Mouse (Mus musculus): ENCODE results near the gene Wbp1l. TPM values are rescaled to one million over a fixed set of nuclear protein-coding genes. Genes with fewer than 3 reads are reported as not detected.
"Not testable (repeated sequence)": the region's sequence is repeated elsewhere in the genome, so short reads cannot be mapped to it uniquely, and the experiment has no call there.

The Wbp1l gene
- polyA plus RNA-seq, 1 experiment from 2014 or later: 30.1 TPM

DNA sequence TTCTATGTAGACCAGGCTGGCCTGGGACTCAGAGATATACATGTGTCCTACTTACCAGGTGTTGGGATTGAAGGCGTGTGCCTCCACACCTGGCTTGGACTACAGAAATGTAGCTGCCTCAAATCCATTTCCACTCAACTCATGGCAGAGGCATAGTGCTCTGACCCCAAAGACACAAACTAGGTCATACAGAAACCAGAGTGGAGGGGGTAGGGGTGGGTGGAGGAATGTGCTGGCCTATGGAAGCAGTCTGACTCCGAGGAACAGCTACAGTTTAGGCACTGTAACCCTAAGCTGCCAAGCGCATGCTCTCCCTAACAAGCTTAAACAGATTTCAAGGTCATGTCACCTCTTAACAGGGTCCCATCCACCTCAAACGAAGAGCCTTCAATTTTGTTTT, 35.3 kb upstream of the Wbp1l start:
- no peaks in the 10 kb centered on the region; the same call in 1 of the 2 replicates for H3K36me3 ChIP-seq (replicated peaks; ENCODE audit: control insufficient read depth, insufficient read depth, low read depth, low read length)
- H3K27me3 ChIP-seq (ENCODE audit: control insufficient read depth, insufficient read depth, low read length): no peaks in the 10 kb centered on the region
- H3K9ac ChIP-seq (replicated peaks; ENCODE audit: low read length): no peak overlapping the region
- no peak overlapping the region for H3K4me3 ChIP-seq (ENCODE audit: low read depth, low read length)
- no peak overlapping the region for H3K27ac ChIP-seq (replicated peaks; ENCODE audit: low read depth, low read length)
- no peaks in the 10 kb centered on the region for H3K4me1 ChIP-seq (ENCODE audit: control insufficient read depth, insufficient read depth, low read length)
- no peak overlapping the region for H3K4me2 ChIP-seq (ENCODE audit: low read depth, low read length)
- DNase-seq (ENCODE audit: low spot score) (no peak), ATAC-seq (replicated peaks; ENCODE audit: insufficient number of reproducible peaks, low FRiP score, low TSS enrichment, low read depth) (no peak; the same call in 1 of the 2 replicates)
- 81% methylated on average over 4 of the region's 4 CpGs for WGBS
- no peaks in the 10 kb centered on the region for H3K9me3 ChIP-seq (replicated peaks; ENCODE audit: control insufficient read depth, low read length)

DNA sequence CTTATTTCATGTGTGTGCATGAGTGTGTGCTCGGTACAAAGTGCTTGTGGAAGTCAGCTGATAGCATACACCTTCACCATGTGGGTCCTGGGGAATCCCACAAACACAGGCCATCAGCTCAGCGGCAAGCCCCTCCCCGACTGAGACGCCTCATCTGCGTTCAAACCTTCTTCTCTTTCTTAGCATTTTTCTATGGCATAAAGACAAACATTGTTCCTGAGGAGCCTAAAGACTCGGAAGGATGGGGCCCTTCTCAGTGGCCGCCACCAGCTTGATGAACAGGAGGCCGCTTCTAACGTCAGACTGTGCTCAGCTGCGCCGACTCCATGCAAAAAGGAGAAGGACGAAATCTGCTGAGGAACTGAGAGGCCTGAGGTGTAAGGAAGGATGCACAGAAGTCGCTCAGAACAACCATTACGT, 34.8 kb upstream of the Wbp1l start:
- Histone ChIP-seq H3K36me3 (replicated peaks; ENCODE audit: control insufficient read depth, insufficient read depth, low read depth, low read length) (no peaks in the 10 kb centered on the region; the same call in 1 of the 2 replicates), H3K4me3 (ENCODE audit: low read depth, low read length) (no peak overlapping the region), H3K9ac (replicated peaks; ENCODE audit: low read length) (no peak overlapping the region), H3K4me1 (ENCODE audit: control insufficient read depth, insufficient read depth, low read length) (no peaks in the 10 kb centered on the region), H3K27me3 (ENCODE audit: control insufficient read depth, insufficient read depth, low read length) (no peaks in the 10 kb centered on the region), H3K27ac (replicated peaks; ENCODE audit: low read depth, low read length) (no peak overlapping the region), H3K4me2 (ENCODE audit: low read depth, low read length) (no peak overlapping the region), H3K9me3 (replicated peaks; ENCODE audit: control insufficient read depth, low read length) (no peaks in the 10 kb centered on the region)
- DNase-seq (ENCODE audit: low spot score) (no peak), ATAC-seq (replicated peaks; ENCODE audit: insufficient number of reproducible peaks, low FRiP score, low TSS enrichment, low read depth) (no peak)
- 79% methylated on average over 14 of the region's 14 CpGs for WGBS

DNA sequence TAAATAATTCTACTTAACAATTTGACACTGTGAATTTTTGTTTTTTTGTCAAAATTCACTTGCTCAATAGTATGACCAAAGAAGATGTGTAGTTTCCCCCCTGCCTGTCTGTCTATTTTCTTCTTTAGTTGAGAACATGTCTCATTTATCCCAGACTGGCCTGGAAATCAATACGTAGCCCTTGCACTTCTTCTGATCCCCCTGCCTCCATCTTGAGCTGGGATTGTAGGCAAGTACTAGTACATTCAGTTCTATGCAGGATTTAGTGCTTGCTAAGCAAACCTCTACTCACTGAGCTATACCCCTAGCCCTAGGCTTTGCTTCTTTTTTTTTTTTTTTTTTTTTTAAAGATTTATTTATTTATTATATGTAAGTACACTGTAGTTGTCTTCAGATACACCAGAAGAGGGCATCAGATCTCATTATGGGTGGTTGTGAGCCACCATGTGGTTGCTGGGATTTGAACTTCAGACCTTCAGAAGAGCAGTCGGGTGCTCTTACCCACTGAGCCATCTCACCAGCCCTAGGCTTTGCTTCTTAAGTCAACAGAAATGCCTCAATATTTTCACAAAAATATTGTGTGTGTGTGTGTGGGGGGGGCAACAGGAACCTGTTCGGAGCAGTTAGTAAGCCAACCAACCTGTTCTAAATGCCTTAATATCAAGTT, 27.5 kb upstream of the Wbp1l start:
- not testable (repeated sequence) for H3K4me1 ChIP-seq (ENCODE audit: control insufficient read depth, insufficient read depth, low read length); H3K27ac ChIP-seq (replicated peaks; ENCODE audit: low read depth, low read length); H3K9me3 ChIP-seq (replicated peaks; ENCODE audit: control insufficient read depth, low read length); H3K36me3 ChIP-seq (replicated peaks; ENCODE audit: control insufficient read depth, insufficient read depth, low read depth, low read length); DNase-seq (ENCODE audit: low spot score); H3K27me3 ChIP-seq (ENCODE audit: control insufficient read depth, insufficient read depth, low read length); H3K4me3 ChIP-seq (ENCODE audit: low read depth, low read length); H3K9ac ChIP-seq (replicated peaks; ENCODE audit: low read length); ATAC-seq (replicated peaks; ENCODE audit: insufficient number of reproducible peaks, low FRiP score, low TSS enrichment, low read depth)
- 82% methylated on average over 3 of the region's 3 CpGs for WGBS
- peak overlapping the region; percentile 70; the same call in 1 of the 2 replicates for H3K4me2 ChIP-seq (ENCODE audit: low read depth, low read length)

DNA sequence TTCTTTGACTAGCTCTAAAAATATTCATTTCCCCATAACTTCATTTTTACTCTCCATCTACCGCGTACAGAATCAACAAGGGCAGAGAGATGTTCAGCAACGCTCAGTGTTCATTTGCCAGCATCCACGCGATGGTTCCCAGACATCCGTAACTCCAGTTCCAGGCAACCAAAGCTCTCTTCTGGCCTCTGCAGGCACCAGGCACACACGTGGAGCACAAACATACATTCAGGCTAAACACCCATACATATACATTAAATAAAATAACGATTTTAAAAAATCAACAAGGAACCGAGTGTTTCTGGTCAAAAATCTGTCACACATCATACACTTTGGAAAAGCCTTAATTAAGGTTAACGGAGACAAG, 27.0 kb upstream of the Wbp1l start:
- ATAC-seq (replicated peaks; ENCODE audit: insufficient number of reproducible peaks, low FRiP score, low TSS enrichment, low read depth) (no peak), DNase-seq (ENCODE audit: low spot score) (peak; percentile 36)
- peak overlapping the region; percentile 70 for H3K4me2 ChIP-seq (ENCODE audit: low read depth, low read length)
- peak overlapping the region; percentile 41; the same call in 1 of the 2 replicates for H3K27ac ChIP-seq (replicated peaks; ENCODE audit: low read depth, low read length)
- H3K36me3 ChIP-seq (replicated peaks; ENCODE audit: control insufficient read depth, insufficient read depth, low read depth, low read length): no peaks in the 10 kb centered on the region
- H3K9me3 ChIP-seq (replicated peaks; ENCODE audit: control insufficient read depth, low read length): no peaks in the 10 kb centered on the region
- WGBS: 18% methylated on average over 10 of the region's 10 CpGs
- no peaks in the 10 kb centered on the region for H3K4me1 ChIP-seq (ENCODE audit: control insufficient read depth, insufficient read depth, low read length)
- H3K4me3 ChIP-seq (ENCODE audit: low read depth, low read length): peak overlapping the region; percentile 75
- H3K27me3 ChIP-seq (ENCODE audit: control insufficient read depth, insufficient read depth, low read length): no peaks in the 10 kb centered on the region
- H3K9ac ChIP-seq (replicated peaks; ENCODE audit: low read length): peak overlapping the region; percentile 78

DNA sequence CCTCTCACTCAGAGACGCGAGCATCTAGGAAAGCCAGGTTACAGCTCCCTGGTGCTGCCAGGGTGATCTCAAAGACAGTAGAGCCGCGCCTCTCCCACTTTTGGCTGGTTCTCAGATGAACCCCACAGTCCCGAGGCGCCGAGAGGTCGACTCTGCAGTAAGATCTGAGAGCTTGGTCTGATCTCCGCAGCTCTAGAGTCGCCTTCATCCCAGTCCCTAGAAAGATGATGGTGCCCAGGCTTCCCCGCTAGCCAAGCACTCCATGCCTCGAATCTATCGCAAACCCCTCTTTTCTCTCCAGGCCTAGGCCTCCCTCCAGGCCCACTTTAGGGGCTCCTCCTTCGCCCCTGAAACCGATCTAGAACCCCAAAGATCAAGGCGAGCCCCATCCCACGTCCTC, 26.3 kb upstream of the Wbp1l start:
- H3K4me2 ChIP-seq (ENCODE audit: low read depth, low read length): peak overlapping the region; percentile 70
- H3K4me1 ChIP-seq (ENCODE audit: control insufficient read depth, insufficient read depth, low read length): no peaks in the 10 kb centered on the region
- H3K9ac ChIP-seq (replicated peaks; ENCODE audit: low read length): peak overlapping the region; percentile 78
- peak overlapping the region; percentile 75 for H3K4me3 ChIP-seq (ENCODE audit: low read depth, low read length)
- no peaks in the 10 kb centered on the region for H3K9me3 ChIP-seq (replicated peaks; ENCODE audit: control insufficient read depth, low read length)
- peak overlapping the region; percentile 41; the same call in 1 of the 2 replicates for H3K27ac ChIP-seq (replicated peaks; ENCODE audit: low read depth, low read length)
- ATAC-seq (replicated peaks; ENCODE audit: insufficient number of reproducible peaks, low FRiP score, low TSS enrichment, low read depth) (peak; percentile 45; the same call in 1 of the 2 replicates), DNase-seq (ENCODE audit: low spot score) (no peak)
- no peaks in the 10 kb centered on the region for H3K27me3 ChIP-seq (ENCODE audit: control insufficient read depth, insufficient read depth, low read length)
- no peaks in the 10 kb centered on the region for H3K36me3 ChIP-seq (replicated peaks; ENCODE audit: control insufficient read depth, insufficient read depth, low read depth, low read length)
- WGBS: 0% methylated on average over 17 of the region's 17 CpGs

DNA sequence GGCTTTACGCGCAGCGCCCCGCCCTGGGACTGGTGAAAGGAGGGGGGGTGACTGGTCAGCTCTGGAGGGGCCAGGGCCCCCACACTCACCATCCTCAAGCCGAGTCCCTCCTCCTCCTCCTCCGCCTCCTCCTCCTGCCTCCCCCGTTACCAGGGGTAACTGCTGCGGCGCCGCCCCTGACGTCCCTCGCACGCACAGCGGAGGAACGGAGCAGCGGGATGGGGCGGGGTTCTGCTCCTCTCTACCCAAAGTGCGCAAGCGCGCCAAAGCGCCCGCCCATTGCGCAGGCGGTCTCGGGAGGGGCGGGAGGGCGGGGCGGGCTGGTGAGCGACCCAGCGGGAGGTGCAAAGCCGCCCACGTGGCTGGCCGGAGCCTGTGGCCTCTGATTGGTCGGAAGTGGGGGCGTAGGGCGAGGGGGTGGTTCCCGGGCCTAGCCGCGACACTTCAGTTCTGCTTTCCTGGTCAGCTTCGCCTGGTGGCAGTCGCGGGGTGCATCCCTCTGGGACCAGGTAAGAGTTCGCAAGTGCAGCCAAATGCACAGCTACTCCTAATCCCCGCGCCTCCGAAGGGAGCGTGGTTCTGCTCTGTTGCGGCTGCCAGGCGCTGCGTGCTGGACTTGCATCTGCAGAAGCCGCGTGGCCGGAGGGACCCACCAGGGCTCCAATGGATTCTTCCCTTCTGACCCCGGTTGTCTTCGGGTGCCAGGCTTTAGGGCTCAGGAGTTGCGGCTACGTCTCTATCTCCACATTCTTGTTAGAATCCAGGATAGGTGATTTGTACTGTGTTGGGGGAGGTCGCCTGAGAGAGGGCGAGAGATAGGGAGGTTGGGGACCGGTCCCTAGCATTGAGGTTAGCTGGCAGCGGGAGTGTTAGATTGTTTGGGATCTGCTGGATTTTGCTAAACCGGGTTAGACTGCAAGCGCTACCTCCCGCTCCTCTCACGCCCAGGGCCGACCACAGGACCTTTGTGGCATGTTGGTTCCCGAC, 25.6 kb upstream of the Wbp1l start, which contains the start of the genes Arl3 and Sfxn2:
Gene Arl3 (minus strand): TSS at position 248 of the 987 bp plus-strand sequence.
Gene Sfxn2 (plus strand): TSS at position 415 of the 987 bp plus-strand sequence.
- peak; percentile 97 for DNase-seq (ENCODE audit: low spot score)
- WGBS: under 1% methylated on average over 52 of the region's 67 CpGs

DNA sequence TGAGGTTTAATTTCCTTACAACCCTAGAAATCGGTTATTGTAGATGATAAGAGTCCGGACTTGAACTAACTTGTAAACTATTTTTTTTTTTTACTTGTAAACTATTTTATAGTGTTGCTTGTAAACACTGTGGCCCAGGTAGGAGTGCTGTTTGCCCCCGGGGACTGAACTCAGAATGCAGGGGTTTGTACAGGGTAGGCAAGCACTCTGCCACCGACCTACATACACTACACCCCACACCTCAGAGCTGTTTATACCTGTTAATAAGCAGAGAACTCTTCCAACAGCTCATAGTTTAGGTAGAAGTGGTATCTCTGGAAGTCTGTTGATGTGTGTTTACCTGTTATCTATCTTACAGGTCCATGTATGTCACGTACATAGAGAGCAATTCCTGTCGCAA, 24.9 kb upstream of the Wbp1l start:
- ATAC-seq (replicated peaks; ENCODE audit: insufficient number of reproducible peaks, low FRiP score, low TSS enrichment, low read depth) (no peak), DNase-seq (ENCODE audit: low spot score) (no peak)
- Histone ChIP-seq H3K4me2 (ENCODE audit: low read depth, low read length) (peak overlapping the region; percentile 81), H3K4me3 (ENCODE audit: low read depth, low read length) (peak overlapping the region; percentile 75), H3K9me3 (replicated peaks; ENCODE audit: control insufficient read depth, low read length) (no peaks in the 10 kb centered on the region), H3K27ac (replicated peaks; ENCODE audit: low read depth, low read length) (no peak overlapping the region), H3K36me3 (replicated peaks; ENCODE audit: control insufficient read depth, insufficient read depth, low read depth, low read length) (no peaks in the 10 kb centered on the region), H3K4me1 (ENCODE audit: control insufficient read depth, insufficient read depth, low read length) (no peaks in the 10 kb centered on the region), H3K9ac (replicated peaks; ENCODE audit: low read length) (peak overlapping the region; percentile 72), H3K27me3 (ENCODE audit: control insufficient read depth, insufficient read depth, low read length) (no peaks in the 10 kb centered on the region)
- WGBS: 45% methylated on average over 6 of the region's 6 CpGs

More for the DNA sequence above, 25.6 kb upstream of the Wbp1l start, which contains the start of the genes Arl3 and Sfxn2:
- Histone ChIP-seq H3K36me3 (replicated peaks; ENCODE audit: control insufficient read depth, insufficient read depth, low read depth, low read length) (no peaks in the 10 kb centered on the region), H3K27me3 (ENCODE audit: control insufficient read depth, insufficient read depth, low read length) (no peaks in the 10 kb centered on the region), H3K9ac (replicated peaks; ENCODE audit: low read length) (peak within 1 kb of the TSS; percentile 78), H3K9me3 (replicated peaks; ENCODE audit: control insufficient read depth, low read length) (no peaks in the 10 kb centered on the region), H3K27ac (replicated peaks; ENCODE audit: low read depth, low read length) (peak within 1 kb of the TSS; percentile 56; the same call in 1 of the 2 replicates), H3K4me3 (ENCODE audit: low read depth, low read length) (peak within 1 kb of the TSS; percentile 75), H3K4me2 (ENCODE audit: low read depth, low read length) (peak within 1 kb of the TSS; percentile 81), H3K4me1 (ENCODE audit: control insufficient read depth, insufficient read depth, low read length) (no peaks in the 10 kb centered on the region)
- ATAC-seq (replicated peaks; ENCODE audit: insufficient number of reproducible peaks, low FRiP score, low TSS enrichment, low read depth): peak; percentile 96
